Mouse (Mus musculus): ENCODE data around the gene Gls2. TPM values are rescaled to one million over a fixed set of nuclear protein-coding genes. Genes with fewer than 3 reads are reported as not detected.
"Not testable (repeated sequence)": the region's sequence is repeated elsewhere in the genome, so short reads cannot be mapped to it uniquely, and the experiment has no call there.

The Gls2 gene
- polyA plus RNA-seq, 1 experiment from 2014 or later = 1.5 TPM

- Histone ChIP-seq H3K9me3 (no peaks in the 10 kb centered on the region), H3K27me3 (ENCODE audit: poor library complexity, severe bottlenecking) (no peaks in the 10 kb centered on the region), H3K27ac (no peak overlapping the region), H3K36me3 (replicated peaks) (no peaks in the 10 kb centered on the region), H3K4me1 (peaks cover 10% of the 10 kb centered on the region), H3K4me3 (no peak overlapping the region)
- 93% methylated on average over 2 of the region's 2 CpGs for WGBS
- no peak for DNase-seq (ENCODE audit: extremely low spot score, low spot score)
These were observed 10.0 kb upstream of the Gls2 start for GRCm38 (mm10) chr10:128184296-128184695.

GRCm38 (mm10) chr10:128185277-128185940 lies 8.8 kb upstream of the Gls2 start:
- Histone ChIP-seq H3K4me1 (no peaks in the 10 kb centered on the region), H3K36me3 (replicated peaks) (no peaks in the 10 kb centered on the region), H3K27me3 (ENCODE audit: poor library complexity, severe bottlenecking) (no peaks in the 10 kb centered on the region), H3K9me3 (no peaks in the 10 kb centered on the region), H3K27ac (no peak overlapping the region), H3K4me3 (no peak overlapping the region)
- DNase-seq (ENCODE audit: extremely low spot score, low spot score) = no peak
- 90% methylated on average over 6 of the region's 6 CpGs for WGBS

- H3K27me3 ChIP-seq (ENCODE audit: poor library complexity, severe bottlenecking) = no peaks in the 10 kb centered on the region
- H3K4me3 ChIP-seq = no peak overlapping the region
- H3K9me3 ChIP-seq = no peaks in the 10 kb centered on the region
- no peak overlapping the region for H3K27ac ChIP-seq
- H3K4me1 ChIP-seq = no peaks in the 10 kb centered on the region
- WGBS = 44% methylated on average over 2 of the region's 2 CpGs
- no peaks in the 10 kb centered on the region for H3K36me3 ChIP-seq (replicated peaks)
- peak; percentile 85 for DNase-seq (ENCODE audit: extremely low spot score, low spot score)
These were observed 8.3 kb upstream of the Gls2 start for GRCm38 (mm10) chr10:128185959-128186358.

GRCm38 (mm10) chr10:128187181-128187605 lies 7.1 kb upstream of the Gls2 start:
- 71% methylated on average over 5 of the region's 5 CpGs for WGBS
- H3K36me3 ChIP-seq (replicated peaks) = no peaks in the 10 kb centered on the region
- DNase-seq (ENCODE audit: extremely low spot score, low spot score) = no peak
- H3K4me1 ChIP-seq = no peaks in the 10 kb centered on the region
- no peak overlapping the region for H3K27ac ChIP-seq
- H3K27me3 ChIP-seq (ENCODE audit: poor library complexity, severe bottlenecking) = peaks cover 4% of the 10 kb centered on the region; the same call in 1 of the 2 replicates
- no peak overlapping the region for H3K4me3 ChIP-seq
- no peaks in the 10 kb centered on the region for H3K9me3 ChIP-seq

- no peak overlapping the region for H3K4me3 ChIP-seq
These were observed 5.9 kb upstream of the Gls2 start for GRCm38 (mm10) chr10:128188242-128188877.

GRCm38 (mm10) chr10:128191472-128191871 lies 2.8 kb upstream of the Gls2 start:
- Histone ChIP-seq H3K9me3 (no peaks in the 10 kb centered on the region), H3K4me1 (peaks cover 22% of the 10 kb centered on the region), H3K4me3 (no peak overlapping the region), H3K36me3 (replicated peaks) (no peaks in the 10 kb centered on the region), H3K27me3 (ENCODE audit: poor library complexity, severe bottlenecking) (peaks cover 32% of the 10 kb centered on the region), H3K27ac (no peak overlapping the region)
- WGBS = 84% methylated on average over 2 of the region's 2 CpGs
- DNase-seq (ENCODE audit: extremely low spot score, low spot score) = no peak

More at GRCm38 (mm10) chr10:128188242-128188877, 5.9 kb upstream of the Gls2 start:
- WGBS = 50% methylated on average over 2 of the region's 2 CpGs
- no peaks in the 10 kb centered on the region for H3K4me1 ChIP-seq
- no peak overlapping the region for H3K27ac ChIP-seq
- peak; percentile 46 for DNase-seq (ENCODE audit: extremely low spot score, low spot score)
- H3K27me3 ChIP-seq (ENCODE audit: poor library complexity, severe bottlenecking) = peaks cover 9% of the 10 kb centered on the region
- H3K36me3 ChIP-seq (replicated peaks) = no peaks in the 10 kb centered on the region
- no peaks in the 10 kb centered on the region for H3K9me3 ChIP-seq

- peaks cover 22% of the 10 kb centered on the region for H3K4me1 ChIP-seq
- not testable (repeated sequence) for DNase-seq (ENCODE audit: extremely low spot score, low spot score); H3K4me3 ChIP-seq; H3K36me3 ChIP-seq (replicated peaks); H3K27ac ChIP-seq; H3K9me3 ChIP-seq
- 95% methylated on average over 3 of the region's 3 CpGs for WGBS
- peaks cover 40% of the 10 kb centered on the region for H3K27me3 ChIP-seq (ENCODE audit: poor library complexity, severe bottlenecking)
These were observed 2.1 kb upstream of the Gls2 start for GRCm38 (mm10) chr10:128192030-128192766.

GRCm38 (mm10) chr10:128193113-128193512 lies 1.1 kb upstream of the Gls2 start:
- no peak overlapping the region; the same call in 1 of the 2 replicates for H3K4me3 ChIP-seq
- no peaks in the 10 kb centered on the region for H3K9me3 ChIP-seq
- no peaks in the 10 kb centered on the region for H3K36me3 ChIP-seq (replicated peaks)
- DNase-seq (ENCODE audit: extremely low spot score, low spot score) = no peak
- no peak overlapping the region for H3K27ac ChIP-seq
- WGBS = 91% methylated on average over 6 of the region's 6 CpGs
- H3K27me3 ChIP-seq (ENCODE audit: poor library complexity, severe bottlenecking) = peaks cover 40% of the 10 kb centered on the region
- peaks cover 22% of the 10 kb centered on the region for H3K4me1 ChIP-seq

- Histone ChIP-seq H3K36me3 (replicated peaks) (no peaks in the 10 kb centered on the region), H3K27me3 (ENCODE audit: poor library complexity, severe bottlenecking) (peaks cover 40% of the 10 kb centered on the region), H3K4me3 (peak overlapping the region; percentile 91), H3K9me3 (no peaks in the 10 kb centered on the region), H3K4me1 (peaks cover 22% of the 10 kb centered on the region), H3K27ac (peak overlapping the region; percentile 84)
- DNase-seq (ENCODE audit: extremely low spot score, low spot score) = no peak
- WGBS = 1% methylated on average over 68 of the region's 79 CpGs
These were observed 549 bp downstream of the Gls2 start for GRCm38 (mm10) chr10:128194551-128195461.

GRCm38 (mm10) chr10:128201856-128202255 lies 7.6 kb downstream of the Gls2 start:
- Histone ChIP-seq H3K27ac (no peak overlapping the region), H3K4me1 (0 out of 2 replicates have a peak, but pooled peaks cover 3% of the 10 kb centered on the region), H3K9me3 (no peaks in the 10 kb centered on the region), H3K36me3 (replicated peaks) (peaks cover 10% of the 10 kb centered on the region), H3K4me3 (no peak overlapping the region), H3K27me3 (ENCODE audit: poor library complexity, severe bottlenecking) (peaks cover 4% of the 10 kb centered on the region)
- DNase-seq (ENCODE audit: extremely low spot score, low spot score) = no peak
- WGBS = 84% methylated on average over 6 of the region's 6 CpGs

- Histone ChIP-seq H3K4me1 (0 out of 2 replicates have a peak, but pooled peaks cover 3% of the 10 kb centered on the region), H3K36me3 (replicated peaks) (peaks cover 28% of the 10 kb centered on the region), H3K27ac (no peak overlapping the region), H3K27me3 (ENCODE audit: poor library complexity, severe bottlenecking) (no peaks in the 10 kb centered on the region), H3K9me3 (no peaks in the 10 kb centered on the region), H3K4me3 (no peak overlapping the region)
- no peak for DNase-seq (ENCODE audit: extremely low spot score, low spot score)
- 91% methylated on average over 15 of the region's 15 CpGs for WGBS
These were observed 10.7 kb downstream of the Gls2 start for GRCm38 (mm10) chr10:128204941-128205340.

- Histone ChIP-seq H3K9me3 (no peaks in the 10 kb centered on the region), H3K36me3 (replicated peaks) (peaks cover 34% of the 10 kb centered on the region), H3K27me3 (ENCODE audit: poor library complexity, severe bottlenecking) (peaks cover 4% of the 10 kb centered on the region), H3K4me1 (peaks cover 22% of the 10 kb centered on the region), H3K4me3 (no peak overlapping the region), H3K27ac (no peak overlapping the region)
- 95% methylated on average over 10 of the region's 10 CpGs for WGBS
- DNase-seq (ENCODE audit: extremely low spot score, low spot score) = no peak
These were observed 14.1 kb downstream of the Gls2 start for GRCm38 (mm10) chr10:128208326-128208725.
